9 mouse cellular contexts compared by ENCODE assay signal in genomic region chr9:115383935-115384334, GRCm38 (mm10).
DNase-seq lines count a peak whose midpoint lies in the region; ATAC-seq lines count a peak whose summit lies in the region.
"Had no signal": no experiment of that assay in that cellular context is flagged by ENCODE, and none has a peak within 500 bp of the region (broad histone marks: within the 10 kb centered on the region; RNA-seq: fewer than 3 reads in every experiment).

No protein-coding gene starts in this region.

- ATAC-seq in kidney, embryonic 16.5 days (ENCODE audit: low FRiP score, low TSS enrichment) = peak; percentile 31; the same call in 1 of the 2 replicates
- ATAC-seq in liver, embryonic 11.5 days (replicated peaks; ENCODE audit: low FRiP score) = no peak
- ATAC-seq in cerebellum, adult (ENCODE audit: insufficient number of reproducible peaks, low FRiP score, low TSS enrichment) = no peak

- peak overlapping the region; percentile 38; the same call in 1 of the 2 replicates for H3K27ac ChIP-seq in kidney, embryonic 16.5 days (ENCODE audit: low read length)
- no peak overlapping the region for H3K27ac ChIP-seq in liver, embryonic 11.5 days (ENCODE audit: low read depth, low read length)

- WGBS in kidney, embryonic 16.5 days = 44% methylated on average over 4 of the region's 4 CpGs
- WGBS in liver, embryonic 11.5 days = 64% methylated on average over 4 of the region's 4 CpGs

- 0 out of 2 replicates have a peak, but pooled peaks cover under 1% of the 10 kb centered on the region for H3K9me3 ChIP-seq in kidney, embryonic 16.5 days (ENCODE audit: low read length)
- H3K9me3 ChIP-seq in liver, embryonic 11.5 days (ENCODE audit: control insufficient read depth, low read length) = no peaks in the 10 kb centered on the region

- DNase-seq in kidney, adult 11 months = peak; percentile 15
- DNase-seq in kidney, adult 18-20 months = no peak
- DNase-seq in gastrocnemius, postnatal 36 days = peak; percentile 26 to 33
- peak; percentile 31 for DNase-seq in ovary, postnatal 14 days (ENCODE audit: low spot score)
- no peak for DNase-seq in liver, embryonic 11.5 days (ENCODE audit: low spot score)
- DNase-seq in c-Kit-positive CD71-positive TER-119-positive erythroid progenitor cells, embryonic 14.5 days (ENCODE audit: low spot score) = no peak
- DNase-seq: right cerebral cortex, postnatal 14 days had no signal

- intact Hi-C loops in gastrocnemius, postnatal 36 days (cut with DNase I) = no loop called here

- no peak overlapping the region for H3K9ac ChIP-seq in kidney, embryonic 16.5 days (replicated peaks; ENCODE audit: low read length)
- H3K9ac ChIP-seq in liver, embryonic 11.5 days (ENCODE audit: low read depth, low read length) = no peak overlapping the region

- H3K4me3 ChIP-seq in kidney, embryonic 16.5 days (ENCODE audit: low read length) = no peak overlapping the region
- H3K4me3 ChIP-seq in liver, embryonic 11.5 days (ENCODE audit: low read depth, low read length) = no peak overlapping the region

- no peaks in the 10 kb centered on the region for H3K36me3 ChIP-seq in kidney, embryonic 16.5 days (ENCODE audit: insufficient read depth, low read length)
- H3K36me3 ChIP-seq in liver, embryonic 11.5 days (ENCODE audit: control insufficient read depth, insufficient read depth, low read length) = no peaks in the 10 kb centered on the region

- no peaks in the 10 kb centered on the region for H3K27me3 ChIP-seq in kidney, embryonic 16.5 days (ENCODE audit: insufficient read depth, low read length)
- H3K27me3 ChIP-seq in liver, embryonic 11.5 days (replicated peaks; ENCODE audit: control insufficient read depth, insufficient read depth, low read length) = no peaks in the 10 kb centered on the region

- H3K4me1 ChIP-seq in kidney, embryonic 16.5 days (ENCODE audit: insufficient read depth, low read length) = peaks cover 23% of the 10 kb centered on the region
- H3K4me1 ChIP-seq in liver, embryonic 11.5 days (replicated peaks; ENCODE audit: control insufficient read depth, insufficient read depth, low read length) = no peaks in the 10 kb centered on the region

- H3K4me2 ChIP-seq in kidney, embryonic 16.5 days (replicated peaks; ENCODE audit: low read depth, low read length) = no peak overlapping the region
- no peak overlapping the region for H3K4me2 ChIP-seq in liver, embryonic 11.5 days

Comparison
In these comparisons a context has a peak if more than half of its experiments do, and no peak if none do; other contexts are left out.
1. DNase-seq: peak in kidney, adult 11 months (single experiment), gastrocnemius, postnatal 36 days (2 of 2) and ovary, postnatal 14 days (single experiment); none in kidney, adult 18-20 months (single experiment), liver, embryonic 11.5 days (single experiment) and c-Kit-positive CD71-positive TER-119-positive erythroid progenitor cells, embryonic 14.5 days (single experiment).